In genomic region chr14:31954945-31955344, GRCm38 (mm10) we compare ENCODE assay signal across 8 mouse cellular contexts.
DNase-seq lines count a peak whose midpoint lies in the region; ATAC-seq and TF ChIP-seq lines count a peak whose summit lies in the region.

No protein-coding gene starts in this region.

- no peaks in the 10 kb centered on the region for H3K9me3 ChIP-seq in G1E (replicated peaks)
- no peaks in the 10 kb centered on the region for H3K9me3 ChIP-seq in forebrain, embryonic 10.5 days

- peak; percentile 34 for TF ChIP-seq CTCF in G1E (IDR thresholded peaks at IDR 0.05; ENCODE audit: low read depth, low read length)

- DNase-seq in G1E (ENCODE audit: low spot score): peak; percentile 55
- peak; percentile 65 for DNase-seq in c-Kit-negative CD71-positive TER-119-positive erythroid progenitor cells, embryonic 14.5 days (ENCODE audit: low read depth, low spot score)
- peak; percentile 75 for DNase-seq in forebrain, embryonic 10.5 days (ENCODE audit: extremely low spot score, low spot score)
- peak; percentile 86 to 92 for DNase-seq in heart, postnatal 14 days
- DNase-seq in layer of hippocampus, adult 9-10 months (ENCODE audit: low spot score): peak; percentile 80
- DNase-seq in lung, postnatal 10 days: peak; percentile 92
- peak; percentile 58 for DNase-seq in retina, adult 2 months (ENCODE audit: low read depth, low spot score)
- peak; percentile 74 for DNase-seq in thymus, postnatal 14 days

- no peaks in the 10 kb centered on the region for H3K36me3 ChIP-seq in G1E (replicated peaks)
- no peaks in the 10 kb centered on the region for H3K36me3 ChIP-seq in forebrain, embryonic 10.5 days (replicated peaks)

- ATAC-seq in G1E (ENCODE audit: extremely low read depth, insufficient number of reproducible peaks, low FRiP score, poor library complexity, severe bottlenecking): no peak

- H3K4me3 ChIP-seq in G1E (ENCODE audit: low read depth, low read length): no peak overlapping the region
- H3K4me3 ChIP-seq in forebrain, embryonic 10.5 days: no peak overlapping the region

- H3K27me3 ChIP-seq in G1E (ENCODE audit: insufficient read depth, low read length): peaks cover 5% of the 10 kb centered on the region; the same call in 1 of the 2 replicates
- H3K27me3 ChIP-seq in forebrain, embryonic 10.5 days (ENCODE audit: poor library complexity, severe bottlenecking): no peaks in the 10 kb centered on the region

- no peak overlapping the region for H3K27ac ChIP-seq in forebrain, embryonic 10.5 days

- WGBS in forebrain, embryonic 10.5 days: 8% methylated on average over 4 of the region's 4 CpGs

- no peaks in the 10 kb centered on the region for H3K4me1 ChIP-seq in G1E (ENCODE audit: insufficient read depth, low read depth, low read length)
- no peaks in the 10 kb centered on the region for H3K4me1 ChIP-seq in forebrain, embryonic 10.5 days

- intact Hi-C loops in heart, postnatal 14 days (cut with DNase I): loop anchor here (1.0 kb wide), 2 partner anchors 77 to 122 kb away; no protein-coding TSS in a partner anchor
